Mouse (Mus musculus) neural tube, embryonic 11.5 days (tissue): ENCODE results near the gene Chrm2. TPM values are rescaled to one million over a fixed set of nuclear protein-coding genes. Genes with fewer than 3 reads are reported as not detected.

Source experiments
- ATAC-seq: fragments of 200-750 bp; cut with Nextera tagmentation; 2 replicates; pipeline ENCODE4 v1.8.0; 2017; ENCODE audit warnings: moderate number of reproducible peaks, mild to moderate bottlenecking, moderate TSS enrichment, moderate library complexity; ENCODE audit not compliant: insufficient read depth, low FRiP score, low TSS enrichment
- DNase-seq: peaks from one replicate; pipeline ENCODE4 v3.0.0-alpha.2; 2015; ENCODE audit warnings: low spot score
- H3K27ac ChIP-seq: fragments of 300-500 bp; sonication (generic); 2 replicates; pipeline ENCODE4 v1.5.1; 2014; ENCODE audit warnings: low read depth, mild to moderate bottlenecking, low read length
- H3K27me3 ChIP-seq: fragments of 300-500 bp; sonication (generic); 2 replicates; pipeline ENCODE4 v1.6.1; 2014; ENCODE audit warnings: mild to moderate bottlenecking, low read length, mixed read lengths; ENCODE audit not compliant: control insufficient read depth, insufficient read depth
- H3K36me3 ChIP-seq: fragments of 300-500 bp; sonication (generic); 2 replicates; pipeline ENCODE4 v1.6.1; 2014; ENCODE audit warnings: mild to moderate bottlenecking, low read length, moderate library complexity, mixed read lengths; ENCODE audit not compliant: control insufficient read depth, insufficient read depth
- H3K4me1 ChIP-seq: fragments of 300-500 bp; sonication (generic); 2 replicates; pipeline ENCODE4 v1.6.1; 2014; ENCODE audit warnings: low read length, mixed read lengths; ENCODE audit not compliant: control insufficient read depth, insufficient read depth
- H3K4me2 ChIP-seq: fragments of 300-500 bp; sonication (generic); 2 replicates; pipeline ENCODE4 v1.6.1; 2014; ENCODE audit warnings: low read depth, mild to moderate bottlenecking, moderate library complexity
- H3K4me3 ChIP-seq: fragments of 300-500 bp; sonication (generic); 2 replicates; pipeline ENCODE4 v1.5.1; 2014; ENCODE audit warnings: low read depth, low read length
- H3K9ac ChIP-seq: fragments of 300-500 bp; sonication (generic); 2 replicates; pipeline ENCODE4 v1.6.1; 2014; ENCODE audit warnings: mild to moderate bottlenecking, low read length
- H3K9me3 ChIP-seq: fragments of 300-500 bp; sonication (generic); 2 replicates; pipeline ENCODE4 v1.6.1; 2016; ENCODE audit warnings: low read length; ENCODE audit not compliant: control insufficient read depth
- WGBS: fragments of 180-500 bp; shearing (Covaris S2); extraction: QIAGEN DNeasy Blood & Tissue Kit; methylation state at CpG from one replicate; pipeline ENCODE4 v1.1.7; 2014; 5-methylcytosine and 5-hydroxymethylcytosine counted together
- polyA plus RNA-seq: library from polyadenylated mRNA; unstranded; fragments of >200 nt; fragmentation: Nextera tagmentation; extraction: Ambion mirVana; gene quantifications from 2 replicates; pipeline ENCODE4 v1.2.1, GENCODE M21; 2014

The Chrm2 gene
- polyA plus RNA-seq, 1 experiment from 2014 or later, result 1.2 TPM

- no peak for DNase-seq
- ATAC-seq, result no peak
- H3K27ac ChIP-seq, result no peak overlapping the region
- 66% methylated on average over 4 of the region's 4 CpGs for WGBS
- H3K4me3 ChIP-seq, result no peak overlapping the region
- H3K4me2 ChIP-seq, result no peak overlapping the region
- H3K9me3 ChIP-seq, result no peaks in the 10 kb centered on the region
- H3K27me3 ChIP-seq, result no peaks in the 10 kb centered on the region
- H3K9ac ChIP-seq, result no peak overlapping the region
- no peaks in the 10 kb centered on the region for H3K4me1 ChIP-seq
- no peaks in the 10 kb centered on the region for H3K36me3 ChIP-seq
Observed at GRCm38 (mm10) chr6:36484132-36484665, 96.3 kb downstream of the Chrm2 start.

DNA sequence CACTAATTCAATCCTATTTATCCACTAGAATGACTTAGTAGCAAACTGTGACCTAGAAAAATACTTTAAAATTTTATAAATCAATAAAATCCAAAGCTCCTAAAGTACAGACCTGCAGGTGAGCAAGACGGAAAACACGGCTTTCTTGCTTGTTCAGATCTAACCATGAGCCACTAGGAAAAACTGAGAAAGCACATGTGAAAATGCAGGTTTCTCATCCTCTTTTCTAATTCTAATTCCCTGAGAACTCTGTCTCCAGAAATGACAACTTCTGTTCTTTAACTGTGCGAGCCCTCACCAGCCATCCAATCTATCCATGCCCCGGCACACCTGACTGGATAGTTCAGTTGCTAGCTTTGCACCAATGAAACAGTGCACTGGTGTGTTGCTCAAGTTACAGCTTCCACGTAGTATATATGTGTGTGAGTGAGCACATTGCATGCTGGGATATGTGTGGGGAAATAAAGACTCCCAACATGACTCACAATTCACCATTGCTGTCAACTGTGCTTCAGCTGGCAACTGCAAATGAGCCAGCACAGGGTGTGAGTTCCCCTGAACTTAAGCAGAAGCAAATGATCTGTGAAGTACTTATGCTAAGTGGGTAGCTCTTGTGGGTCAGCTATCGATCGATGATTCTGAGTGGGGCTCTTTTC is 119.3 kb downstream of the Chrm2 start:
- no peak overlapping the region for H3K4me3 ChIP-seq
- no peaks in the 10 kb centered on the region for H3K9me3 ChIP-seq

DNA sequence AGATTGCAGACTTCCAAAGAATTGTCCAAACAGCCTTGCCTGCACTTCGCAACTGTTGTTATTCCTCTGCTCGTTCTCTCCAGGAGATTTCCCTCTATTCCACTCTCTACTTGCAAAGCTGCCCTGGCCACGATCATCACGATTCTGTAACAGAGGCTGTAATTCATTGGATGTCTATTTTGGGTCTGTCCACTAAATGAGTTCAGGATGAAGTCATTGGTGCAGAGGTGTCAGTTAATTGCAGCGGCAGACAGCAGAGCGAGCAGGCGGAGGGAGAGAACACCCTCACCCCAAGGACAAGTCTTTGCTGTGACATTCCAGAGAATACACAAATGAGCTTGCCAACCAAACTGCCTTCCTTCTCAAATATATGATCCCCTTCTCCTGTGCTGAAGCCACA is 120.1 kb downstream of the Chrm2 start:
- WGBS, result 37% methylated on average over 7 of the region's 7 CpGs
- no peaks in the 10 kb centered on the region for H3K27me3 ChIP-seq
- no peak overlapping the region for H3K27ac ChIP-seq
- no peaks in the 10 kb centered on the region for H3K4me1 ChIP-seq
- H3K9ac ChIP-seq, result no peak overlapping the region
- no peak overlapping the region for H3K4me3 ChIP-seq
- no peaks in the 10 kb centered on the region for H3K9me3 ChIP-seq
- no peaks in the 10 kb centered on the region for H3K36me3 ChIP-seq
- DNase-seq, result no peak
- no peak overlapping the region for H3K4me2 ChIP-seq
- no peak for ATAC-seq

More for the DNA sequence above, 119.3 kb downstream of the Chrm2 start:
- H3K27me3 ChIP-seq, result no peaks in the 10 kb centered on the region
- DNase-seq (no peak), ATAC-seq (no peak)
- no peaks in the 10 kb centered on the region for H3K4me1 ChIP-seq
- no peak overlapping the region for H3K27ac ChIP-seq
- 79% methylated on average over 7 of the region's 7 CpGs for WGBS
- H3K4me2 ChIP-seq, result no peak overlapping the region
- H3K36me3 ChIP-seq, result no peaks in the 10 kb centered on the region
- H3K9ac ChIP-seq, result no peak overlapping the region

DNA sequence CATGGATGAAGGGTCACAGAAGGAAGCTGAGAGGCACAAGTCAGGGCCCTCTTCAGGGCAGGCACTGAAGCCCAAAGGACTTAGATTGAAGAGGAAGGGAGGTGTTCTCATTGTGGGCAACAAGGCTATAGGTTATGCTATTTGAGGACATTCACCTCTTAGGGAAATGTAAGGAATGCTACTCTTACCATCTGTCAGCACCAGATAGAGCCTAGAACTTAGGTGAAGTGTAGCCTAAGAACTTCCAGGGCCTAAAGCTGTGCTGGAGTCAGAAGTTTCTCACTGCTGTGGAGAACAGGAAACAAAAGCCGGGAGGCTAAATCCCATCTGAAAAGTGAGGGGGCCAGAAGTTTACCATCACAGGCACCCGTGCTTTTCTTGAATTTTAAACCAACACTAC is 120.6 kb downstream of the Chrm2 start:
- no peaks in the 10 kb centered on the region for H3K36me3 ChIP-seq
- DNase-seq (no peak), ATAC-seq (no peak)
- no peak overlapping the region for H3K4me2 ChIP-seq
- H3K9ac ChIP-seq, result no peak overlapping the region
- no peak overlapping the region for H3K4me3 ChIP-seq
- no peaks in the 10 kb centered on the region for H3K27me3 ChIP-seq
- H3K9me3 ChIP-seq, result no peaks in the 10 kb centered on the region
- no peaks in the 10 kb centered on the region for H3K4me1 ChIP-seq
- no peak overlapping the region for H3K27ac ChIP-seq
- 71% methylated on average over 2 of the region's 2 CpGs for WGBS

- Histone ChIP-seq H3K4me2 (no peak overlapping the region), H3K36me3 (no peaks in the 10 kb centered on the region), H3K4me1 (no peaks in the 10 kb centered on the region), H3K27ac (no peak overlapping the region), H3K27me3 (no peaks in the 10 kb centered on the region), H3K9ac (no peak overlapping the region), H3K9me3 (no peaks in the 10 kb centered on the region), H3K4me3 (no peak overlapping the region)
- no peak for ATAC-seq
- WGBS, result 82% methylated on average over 4 of the region's 4 CpGs
- DNase-seq, result no peak
Observed at GRCm38 (mm10) chr6:36516508-36516907, 128.6 kb downstream of the Chrm2 start.

GRCm38 (mm10) chr6:36517242-36517641 is 129.4 kb downstream of the Chrm2 start:
- no peaks in the 10 kb centered on the region for H3K27me3 ChIP-seq
- H3K4me2 ChIP-seq, result no peak overlapping the region
- no peak overlapping the region for H3K4me3 ChIP-seq
- ATAC-seq (no peak), DNase-seq (no peak)
- H3K9ac ChIP-seq, result no peak overlapping the region
- H3K9me3 ChIP-seq, result no peaks in the 10 kb centered on the region
- no peak overlapping the region for H3K27ac ChIP-seq
- no peaks in the 10 kb centered on the region for H3K36me3 ChIP-seq
- H3K4me1 ChIP-seq, result no peaks in the 10 kb centered on the region
- WGBS, result 81% methylated on average over 5 of the region's 5 CpGs

- Histone ChIP-seq H3K36me3 (no peaks in the 10 kb centered on the region), H3K27ac (no peak overlapping the region), H3K27me3 (no peaks in the 10 kb centered on the region), H3K4me2 (no peak overlapping the region), H3K9ac (no peak overlapping the region), H3K4me1 (no peaks in the 10 kb centered on the region), H3K4me3 (no peak overlapping the region), H3K9me3 (no peaks in the 10 kb centered on the region)
- 92% methylated on average over 11 of the region's 11 CpGs for WGBS
- no peak for DNase-seq
- ATAC-seq, result no peak
Observed at GRCm38 (mm10) chr6:36523599-36523998, 135.7 kb downstream of the Chrm2 start.

GRCm38 (mm10) chr6:36528509-36528908 is 140.6 kb downstream of the Chrm2 start:
- Histone ChIP-seq H3K27me3 (no peaks in the 10 kb centered on the region), H3K4me1 (no peaks in the 10 kb centered on the region), H3K36me3 (no peaks in the 10 kb centered on the region), H3K4me3 (no peak overlapping the region), H3K9ac (no peak overlapping the region), H3K4me2 (no peak overlapping the region), H3K27ac (no peak overlapping the region), H3K9me3 (no peaks in the 10 kb centered on the region)
- 83% methylated on average over 4 of the region's 4 CpGs for WGBS
- DNase-seq (no peak), ATAC-seq (no peak)

DNA sequence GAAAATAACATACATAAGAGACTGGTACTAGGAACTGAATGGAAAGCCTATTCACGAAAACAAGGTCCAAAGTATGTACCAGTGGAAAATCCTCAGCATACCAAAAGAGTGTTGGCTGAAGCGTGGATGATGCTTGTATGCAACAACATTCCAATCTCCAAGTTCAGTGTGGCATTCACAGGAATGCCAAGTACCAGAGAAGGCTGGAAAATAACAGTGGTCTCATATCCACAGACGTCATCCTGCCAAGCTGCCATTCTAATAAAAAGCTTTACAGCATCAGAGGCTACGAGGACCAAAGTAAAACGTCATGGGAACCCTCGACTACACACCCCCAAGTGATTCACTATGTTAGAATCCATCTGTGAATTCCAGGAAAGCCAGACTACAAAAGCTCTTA is 153.4 kb downstream of the Chrm2 start:
- DNase-seq, result no peak
- no peak for ATAC-seq
- Histone ChIP-seq H3K36me3 (no peaks in the 10 kb centered on the region), H3K4me1 (no peaks in the 10 kb centered on the region), H3K9ac (no peak overlapping the region), H3K4me2 (no peak overlapping the region), H3K27ac (no peak overlapping the region), H3K27me3 (no peaks in the 10 kb centered on the region), H3K9me3 (no peaks in the 10 kb centered on the region), H3K4me3 (no peak overlapping the region)
- 80% methylated on average over 6 of the region's 6 CpGs for WGBS
